Mouse (Mus musculus): ENCODE data around the gene Btbd35f18.
"Not testable (repeated sequence)": the region's sequence is repeated elsewhere in the genome, so short reads cannot be mapped to it uniquely, and the experiment has no call there.

Gene Btbd35f18

DNA sequence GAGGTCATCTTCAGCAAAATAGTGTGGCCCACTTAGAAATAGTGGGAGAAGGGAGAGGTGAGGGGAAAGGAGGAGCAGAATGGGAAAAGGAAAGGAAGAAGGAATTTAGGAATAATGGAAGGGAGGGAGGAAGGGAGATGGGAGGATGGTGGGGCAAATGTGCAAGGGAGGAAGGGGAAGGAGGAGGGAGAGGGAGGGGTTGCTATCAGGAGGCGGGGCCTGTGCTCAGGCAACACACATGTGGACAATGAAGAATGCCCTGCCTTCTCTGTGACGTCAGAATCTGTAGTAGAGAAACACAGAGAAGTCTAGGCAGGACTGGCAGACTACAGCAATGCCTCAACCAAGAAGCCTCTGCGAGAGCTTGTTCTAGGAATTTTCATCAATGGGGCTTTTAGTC is at the start of gene Btbd35f18:
Gene Btbd35f18 (plus strand): TSS at position 301 of the 400 bp plus-strand sequence.
- not testable (repeated sequence) for DNase-seq
